Mouse (Mus musculus): ENCODE measurements around the gene Med9.

- TF ChIP-seq CTCF (IDR thresholded peaks at IDR 0.05; ENCODE audit: control insufficient read depth, insufficient read depth, insufficient read length) (no peak), MYOG (IDR thresholded peaks at IDR 0.05; ENCODE audit: control insufficient read depth, extremely low read depth, insufficient read length) (no peak), CEBPB (IDR thresholded peaks at IDR 0.05; ENCODE audit: low read depth) (no peak), FOSL1 (IDR thresholded peaks at IDR 0.05; ENCODE audit: insufficient read depth, low read length, poor library complexity, severe bottlenecking) (no peak), USF1 (IDR thresholded peaks at IDR 0.05; ENCODE audit: low read depth) (no peak), MYOD1 (IDR thresholded peaks at IDR 0.05; ENCODE audit: control insufficient read depth, insufficient read length, low read depth) (no peak)
These were observed 43.4 kb downstream of the Med9 start for GRCm38 (mm10) chr11:59991365-59991764.
